Mouse (Mus musculus) ES-E14 (cell line): ENCODE measurements around the gene Cyfip2.

Experiments
- HCFC1 ChIP-seq: IDR thresholded peaks from 2 replicates; pipeline ENCODE4 v1.6.1; 2012; ENCODE audit warnings: low read length, inconsistent platforms, borderline replicate concordance; ENCODE audit not compliant: insufficient read depth
- MAFK ChIP-seq: IDR thresholded peaks from 2 replicates; pipeline ENCODE4 v1.6.1; 2014; ENCODE audit warnings: mild to moderate bottlenecking, low read depth, low read length, inconsistent platforms; ENCODE audit not compliant: insufficient read depth
- ZC3H11A ChIP-seq: IDR thresholded peaks from 2 replicates; pipeline ENCODE4 v1.6.1; 2012; ENCODE audit warnings: low read depth, mild to moderate bottlenecking, inconsistent platforms, low read length, borderline replicate concordance

GRCm38 (mm10) chr11:46310647-46311063, 2.0 kb downstream of the Cyfip2 start:
- TF ChIP-seq HCFC1 (no peak), MAFK (no peak), ZC3H11A (no peak)
